Mouse (Mus musculus) MEL (cell line): ENCODE data around the gene Hacd2. TPM values are rescaled to one million over a fixed set of nuclear protein-coding genes. Genes with fewer than 3 reads are reported as not detected.

ENCODE experiments used
- DNase-seq: peaks from one replicate; pipeline ENCODE4 v3.0.0; 2011; ENCODE audit warnings: low read depth, low spot score
- H3K27ac ChIP-seq: 2 replicates; pipeline ENCODE4 v1.5.1; 2012; ENCODE audit warnings: low read depth, mild to moderate bottlenecking, control low read depth, low read length, moderate library complexity; ENCODE audit not compliant: control insufficient read depth
- H3K27me3 ChIP-seq, 2 experiments: fragments of 150-350 bp in 1 of 2; sonication (generic) in 1 of 2; 2 replicates each; pipeline ENCODE4 v1.6.1; 2012; ENCODE audit warnings: low read length in 2 of 2, mild to moderate bottlenecking in 2 of 2, improper control_type of control experiment in 1 of 2, moderate library complexity in 1 of 2; ENCODE audit not compliant: insufficient read depth in 2 of 2, control insufficient read depth in 1 of 2
- H3K36me3 ChIP-seq, 2 experiments: 2 replicates each; pipeline ENCODE4 v1.6.1; 2012 to 2014; ENCODE audit warnings: low read length in 2 of 2, improper control_type of control experiment in 1 of 2, inconsistent platforms in 1 of 2, mild to moderate bottlenecking in 1 of 2; ENCODE audit not compliant: insufficient read depth in 2 of 2, control insufficient read depth in 1 of 2
- H3K4me1 ChIP-seq, 2 experiments: fragments of 150-350 bp in 1 of 2; sonication (generic) in 1 of 2; 2 replicates each; pipeline ENCODE4 v1.6.1; 2012; ENCODE audit warnings: low read length in 2 of 2, improper control_type of control experiment in 1 of 2, mild to moderate bottlenecking in 1 of 2; ENCODE audit not compliant: insufficient read depth in 2 of 2, control insufficient read depth in 1 of 2
- H3K4me3 ChIP-seq, 2 experiments: fragments of 150-350 bp in 1 of 2; sonication (generic) in 1 of 2; 2 replicates each; pipeline ENCODE4 v1.5.1; 2012; ENCODE audit warnings: low read depth in 2 of 2, low read length in 2 of 2, mild to moderate bottlenecking in 2 of 2, moderate library complexity in 2 of 2, control low read depth in 1 of 2, improper control_type of control experiment in 1 of 2; ENCODE audit not compliant: control insufficient read depth in 1 of 2, insufficient read depth in 1 of 2
- H3K79me2 ChIP-seq: 2 replicates; pipeline ENCODE4 v1.6.1; 2012; ENCODE audit warnings: mild to moderate bottlenecking, low read length, moderate library complexity; ENCODE audit not compliant: control insufficient read depth, poor library complexity, insufficient read depth
- H3K9ac ChIP-seq: 2 replicates; pipeline ENCODE4 v1.6.1; 2012; ENCODE audit warnings: low read depth, mild to moderate bottlenecking, control low read depth, low read length, moderate library complexity; ENCODE audit not compliant: control insufficient read depth, poor library complexity, severe bottlenecking
- H3K9me3 ChIP-seq: fragments of 150-350 bp; sonication (generic); replicated peaks from 2 replicates; pipeline ENCODE4 v1.6.1; 2012; ENCODE audit warnings: mild to moderate bottlenecking, low read length, improper control_type of control experiment, moderate library complexity; ENCODE audit not compliant: insufficient read depth
- CTCF ChIP-seq, 3 experiments: IDR thresholded peaks in 2 of 3; conservative IDR thresholded peaks in 1 of 3; 2 replicates each; pipeline ENCODE4 v1.5.1; 2011 to 2012; ENCODE audit warnings: low read length in 3 of 3, low read depth in 2 of 3, mild to moderate bottlenecking in 2 of 3, improper control_type of control experiment in 1 of 3, inconsistent platforms in 1 of 3, mixed read lengths in 1 of 3, moderate library complexity in 1 of 3; ENCODE audit not compliant: control insufficient read depth in 1 of 3, insufficient read depth in 1 of 3, poor library complexity in 1 of 3, severe bottlenecking in 1 of 3
- E2F4 ChIP-seq: IDR thresholded peaks from 2 replicates; pipeline ENCODE4 v1.6.1; 2011; ENCODE audit warnings: low read depth, low read length, improper control_type of control experiment, borderline replicate concordance
- ELF1 ChIP-seq: IDR thresholded peaks from 2 replicates; pipeline ENCODE4 v1.6.1; 2014; ENCODE audit warnings: low read depth, mild to moderate bottlenecking, inconsistent platforms, low read length, improper control_type of control experiment, moderate library complexity
- EP300 ChIP-seq, 2 experiments: IDR thresholded peaks; 2 replicates each; pipeline ENCODE4 v1.6.1; 2011; ENCODE audit warnings: improper control_type of control experiment in 2 of 2, low read length in 2 of 2, low read depth in 1 of 2, mild to moderate bottlenecking in 1 of 2
- ETS1 ChIP-seq: IDR thresholded peaks from 2 replicates; pipeline ENCODE4 v1.6.1; 2012; ENCODE audit warnings: low read depth, mild to moderate bottlenecking, inconsistent platforms, low read length, improper control_type of control experiment, moderate library complexity
- GABPA ChIP-seq: IDR thresholded peaks from 2 replicates; pipeline ENCODE4 v1.6.1; 2012; ENCODE audit warnings: low read depth, mild to moderate bottlenecking, inconsistent platforms, low read length, improper control_type of control experiment, moderate library complexity
- GATA1 ChIP-seq: IDR thresholded peaks from 2 replicates; pipeline ENCODE4 v1.6.1; 2011; ENCODE audit warnings: low read depth, low read length, improper control_type of control experiment
- MXI1 ChIP-seq: IDR thresholded peaks from 2 replicates; pipeline ENCODE4 v1.6.1; 2011; ENCODE audit warnings: mild to moderate bottlenecking, low read depth, low read length, improper control_type of control experiment
- MYB ChIP-seq: IDR thresholded peaks from 2 replicates; pipeline ENCODE4 v1.6.1; 2011; ENCODE audit warnings: mild to moderate bottlenecking, low read depth, low read length, improper control_type of control experiment
- NELFE ChIP-seq: IDR thresholded peaks from 2 replicates; pipeline ENCODE4 v1.6.1; 2011; ENCODE audit warnings: low read depth, low read length, improper control_type of control experiment
- NRF1 ChIP-seq: IDR thresholded peaks from 2 replicates; pipeline ENCODE4 v1.6.1; 2014; ENCODE audit warnings: low read depth, mild to moderate bottlenecking, inconsistent platforms, low read length, improper control_type of control experiment, moderate library complexity; ENCODE audit not compliant: poor library complexity, insufficient read depth, severe bottlenecking
- SIN3A ChIP-seq: IDR thresholded peaks from 2 replicates; pipeline ENCODE4 v1.6.1; 2012; ENCODE audit warnings: low read length, improper control_type of control experiment, inconsistent platforms
- TAL1 ChIP-seq: IDR thresholded peaks from 2 replicates; pipeline ENCODE4 v1.6.1; 2012; ENCODE audit warnings: mild to moderate bottlenecking, inconsistent platforms, low read length, moderate library complexity, mixed read lengths
- USF1 ChIP-seq: IDR thresholded peaks from 2 replicates; pipeline ENCODE4 v1.6.1; 2014; ENCODE audit warnings: low read depth, mild to moderate bottlenecking, inconsistent platforms, low read length, improper control_type of control experiment, moderate library complexity
- ZMIZ1 ChIP-seq: IDR thresholded peaks from 2 replicates; pipeline ENCODE4 v1.6.1; 2012; ENCODE audit warnings: low read depth, mild to moderate bottlenecking, inconsistent platforms, low read length, improper control_type of control experiment, moderate library complexity
- polyA plus RNA-seq, 2 experiments: library from polyadenylated mRNA; stranded (reverse) in 1 of 2; unstranded in 1 of 2; fragments of >175 nt in 1 of 2; fragments of >200 nt in 1 of 2; gene quantifications; 2 replicates each; pipeline versions ENCODE4 v1.2.1 to v1.2.4; 2012; ENCODE audit warnings: low replicate concordance in 2 of 2, low read depth in 1 of 2; ENCODE audit not compliant: insufficient read length in 2 of 2, insufficient read depth in 1 of 2, missing spikeins in 1 of 2
- total RNA-seq: library from RNA; depleted of rRNA; stranded (reverse); fragments of 300-350 nt; gene quantifications from 2 replicates; pipeline ENCODE4 v1.2.3, GENCODE M21; 2012

Hacd2 gene
- total and polyA plus RNA-seq, 3 experiments = 16.9 to 40.3 TPM; not detected in 1

DNA sequence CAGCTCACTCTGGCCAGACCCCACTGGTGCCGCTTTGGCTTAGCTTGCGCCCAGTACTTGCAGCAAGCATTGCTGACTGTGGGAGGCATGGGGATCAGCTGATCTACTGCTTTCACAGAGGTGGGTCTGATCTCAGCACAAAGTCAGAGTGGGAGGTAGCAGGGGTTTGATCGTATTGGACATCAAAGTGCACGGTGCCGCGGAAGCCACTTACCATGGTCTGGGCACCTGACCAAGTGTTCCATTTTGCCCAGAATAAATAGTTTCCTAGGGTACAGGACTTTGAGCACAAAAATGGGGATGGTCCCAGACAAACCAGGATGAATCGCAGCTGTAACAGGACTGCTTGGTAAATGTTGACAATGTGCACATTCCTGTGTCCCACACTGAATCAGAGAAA is 41.2 kb upstream of the Hacd2 start:
- Histone ChIP-seq H3K9me3 (no peaks in the 10 kb centered on the region), H3K27me3 (no peaks in the 10 kb centered on the region), H3K4me1 (no peaks in the 10 kb centered on the region), H3K36me3 (no peaks in the 10 kb centered on the region), H3K79me2 (no peaks in the 10 kb centered on the region), H3K27ac (no peak overlapping the region), H3K9ac (no peak overlapping the region), H3K4me3 (no peak overlapping the region)
- no peak for DNase-seq
- no peak for TF ChIP-seq MXI1
- no peak for TF ChIP-seq TAL1
- no peak for TF ChIP-seq ETS1
- TF ChIP-seq MYB = no peak
- no peak for TF ChIP-seq NRF1

DNA sequence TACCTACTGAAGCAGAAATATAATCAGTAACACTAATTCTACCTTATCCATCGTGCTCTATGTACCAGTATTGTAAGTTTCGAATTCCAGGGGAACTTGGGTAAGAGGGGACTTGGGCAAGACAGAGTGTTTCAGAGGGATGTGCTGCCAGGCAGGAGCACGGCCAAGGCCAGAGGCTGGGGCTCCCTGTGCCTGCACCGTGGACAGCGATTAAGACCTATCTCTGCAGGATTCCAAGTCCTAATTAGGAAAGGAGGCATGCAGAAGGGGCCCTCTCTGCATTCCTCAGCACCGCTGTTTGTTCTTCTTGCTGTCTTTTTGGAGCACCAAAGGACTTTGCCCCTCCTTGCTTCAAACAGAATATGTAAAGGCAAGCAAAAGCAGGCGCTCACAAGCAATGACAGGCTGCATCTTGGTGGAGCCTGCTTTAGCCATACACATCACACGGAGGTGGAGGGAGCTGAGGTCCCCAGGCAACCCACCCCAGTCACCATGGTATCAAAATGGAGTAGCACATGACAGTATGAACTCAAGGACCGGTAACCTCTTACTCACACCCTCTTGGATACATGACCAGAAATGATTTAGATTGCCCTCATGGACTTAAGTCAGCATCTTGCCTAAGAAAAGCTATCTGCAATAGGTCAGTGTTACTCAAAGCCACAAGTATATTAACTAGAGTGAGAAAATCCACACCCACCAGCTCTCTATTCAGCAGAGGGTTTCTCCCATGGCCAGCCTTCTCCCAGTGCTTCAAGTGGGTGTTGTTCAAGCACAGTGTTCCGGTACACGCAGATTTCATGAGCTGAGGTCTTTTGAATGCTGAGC is 37.8 kb upstream of the Hacd2 start:
- Histone ChIP-seq H3K9me3 (no peaks in the 10 kb centered on the region), H3K4me3 (no peak overlapping the region), H3K27me3 (no peaks in the 10 kb centered on the region), H3K79me2 (no peaks in the 10 kb centered on the region), H3K27ac (no peak overlapping the region), H3K36me3 (no peaks in the 10 kb centered on the region), H3K4me1 (no peaks in the 10 kb centered on the region), H3K9ac (no peak overlapping the region)
- no peak for DNase-seq
- TF ChIP-seq ELF1 (no peak), NRF1 (no peak), NELFE (no peak), CTCF (IDR thresholded peaks at IDR 0.05 in 2 of 3, conservative IDR thresholded peaks at IDR 0.05 in 1 of 3; ENCODE audit: control insufficient read depth in 1 of 3, insufficient read depth in 1 of 3, low read depth in 2 of 3, low read length in 3 of 3, poor library complexity in 1 of 3, severe bottlenecking in 1 of 3) (no peak), ZMIZ1 (no peak), USF1 (no peak), EP300 (IDR thresholded peaks at IDR 0.05; ENCODE audit: low read depth in 1 of 2, low read length in 2 of 2) (no peak), GABPA (no peak)

DNA sequence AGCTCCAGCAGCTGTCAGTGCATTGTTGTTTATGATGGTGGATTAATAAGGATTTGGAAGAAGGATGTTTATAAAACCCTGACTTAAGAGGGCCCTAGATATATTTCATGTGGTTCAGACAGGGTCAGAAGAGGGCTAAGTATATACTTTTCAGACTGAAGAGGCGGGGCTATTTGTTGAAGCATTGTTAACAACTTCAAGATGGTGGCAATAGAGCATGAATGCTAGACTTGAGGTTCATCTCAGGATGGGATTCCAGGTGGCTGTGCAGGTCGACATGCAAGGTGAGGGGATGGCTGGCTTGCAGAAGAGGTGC is 37.2 kb upstream of the Hacd2 start:
- no peaks in the 10 kb centered on the region for H3K79me2 ChIP-seq
- no peaks in the 10 kb centered on the region for H3K27me3 ChIP-seq
- no peak overlapping the region for H3K4me3 ChIP-seq
- no peak overlapping the region for H3K27ac ChIP-seq
- no peaks in the 10 kb centered on the region for H3K9me3 ChIP-seq
- H3K9ac ChIP-seq = no peak overlapping the region
- H3K36me3 ChIP-seq = no peaks in the 10 kb centered on the region
- TF ChIP-seq GATA1 (no peak), SIN3A (no peak), E2F4 (no peak), GABPA (no peak)
- no peak for DNase-seq
- no peaks in the 10 kb centered on the region for H3K4me1 ChIP-seq
